Mouse (Mus musculus) kidney, embryonic 15.5 days (tissue): ENCODE data around the gene Gas6. TPM values are rescaled to one million over a fixed set of nuclear protein-coding genes. Genes with fewer than 3 reads are reported as not detected.

Experiments used
- ATAC-seq: fragments of 200-750 bp; cut with Nextera tagmentation; replicated peaks from 2 replicates; pipeline ENCODE4 v1.8.0; 2017; ENCODE audit warnings: moderate TSS enrichment; ENCODE audit not compliant: low FRiP score
- H3K27ac ChIP-seq: fragments of 300-500 bp; sonication (generic); 2 replicates; pipeline ENCODE4 v1.5.1; 2015; ENCODE audit warnings: mild to moderate bottlenecking, inconsistent platforms
- H3K27me3 ChIP-seq: fragments of 300-500 bp; sonication (generic); 2 replicates; pipeline ENCODE4 v1.6.1; 2015; ENCODE audit warnings: inconsistent platforms
- H3K36me3 ChIP-seq: fragments of 300-500 bp; sonication (generic); 2 replicates; pipeline ENCODE4 v1.6.1; 2015; ENCODE audit warnings: inconsistent platforms
- H3K4me1 ChIP-seq: fragments of 300-500 bp; sonication (generic); 2 replicates; pipeline ENCODE4 v1.6.1; 2015; ENCODE audit warnings: inconsistent platforms
- H3K4me2 ChIP-seq: fragments of 300-500 bp; sonication (generic); 2 replicates; pipeline ENCODE4 v1.6.1; 2015; ENCODE audit warnings: moderate library complexity, mild to moderate bottlenecking, inconsistent platforms
- H3K4me3 ChIP-seq: fragments of 300-500 bp; sonication (generic); replicated peaks from 2 replicates; pipeline ENCODE4 v1.5.1; 2015; ENCODE audit warnings: mild to moderate bottlenecking, inconsistent platforms
- H3K9ac ChIP-seq: fragments of 300-500 bp; sonication (generic); 2 replicates; pipeline ENCODE4 v1.6.1; 2015; ENCODE audit warnings: mild to moderate bottlenecking, inconsistent platforms
- H3K9me3 ChIP-seq: fragments of 300-500 bp; sonication (generic); replicated peaks from 2 replicates; pipeline ENCODE4 v1.6.1; 2016; ENCODE audit warnings: inconsistent platforms
- WGBS: fragments of 180-500 bp; shearing (Covaris S2); methylation state at CpG from one replicate; pipeline ENCODE4 v1.1.7; 2015; ENCODE audit warnings: mixed read lengths; 5-methylcytosine and 5-hydroxymethylcytosine counted together
- polyA plus RNA-seq: library from polyadenylated mRNA; unstranded; fragments of >200 nt; fragmentation: Nextera tagmentation; extraction: Ambion mirVana; gene quantifications from 2 replicates; pipeline ENCODE4 v1.2.1, GENCODE M21; 2015

The Gas6 gene
- polyA plus RNA-seq, 1 experiment from 2014 or later: 55.3 TPM

- ATAC-seq: no peak
- Histone ChIP-seq H3K9me3 (no peaks in the 10 kb centered on the region), H3K36me3 (no peaks in the 10 kb centered on the region), H3K4me2 (no peak overlapping the region), H3K4me1 (peaks cover 1% of the 10 kb centered on the region; the same call in 1 of the 2 replicates), H3K9ac (no peak overlapping the region), H3K27me3 (no peaks in the 10 kb centered on the region), H3K27ac (no peak overlapping the region), H3K4me3 (no peak overlapping the region)
- WGBS: 72% methylated on average over 2 of the region's 2 CpGs
These were observed 75.1 kb downstream of the Gas6 start for GRCm38 (mm10) chr8:13419111-13419639.

- no peak overlapping the region for H3K4me2 ChIP-seq
- H3K9me3 ChIP-seq: no peaks in the 10 kb centered on the region
- H3K36me3 ChIP-seq: no peaks in the 10 kb centered on the region
- 78% methylated on average over 10 of the region's 10 CpGs for WGBS
- no peak overlapping the region for H3K27ac ChIP-seq
- no peak overlapping the region for H3K9ac ChIP-seq
- no peak for ATAC-seq
- H3K4me1 ChIP-seq: peaks cover 6% of the 10 kb centered on the region; the same call in 1 of the 2 replicates
- no peaks in the 10 kb centered on the region for H3K27me3 ChIP-seq
- H3K4me3 ChIP-seq: no peak overlapping the region
These were observed 78.4 kb downstream of the Gas6 start for GRCm38 (mm10) chr8:13415879-13416278.

Other genes starting within 250 kb of the Gas6 start
- 0.48 and 1.4 TPM in 2 replicates for gene Adprhl1, start 240.3 kb downstream of the Gas6 start, polyA plus RNA-seq
- 24.6 and 26.0 TPM in 2 replicates for gene Dcun1d2, start 206.4 kb downstream of the Gas6 start, polyA plus RNA-seq
- 41.4 and 45.1 TPM in 2 replicates for gene Tmco3, start 206.3 kb downstream of the Gas6 start, polyA plus RNA-seq
- gene Tfdp1, start 155.7 kb downstream of the Gas6 start, polyA plus RNA-seq: 169 and 183 TPM in 2 replicates
- not detected in 2 replicates for gene Atp4b, start 97.7 kb downstream of the Gas6 start, polyA plus RNA-seq
- gene Grk1, start 89.4 kb downstream of the Gas6 start, polyA plus RNA-seq: not detected in 2 replicates
- gene Tmem255b, start 59.3 kb downstream of the Gas6 start, polyA plus RNA-seq: 0.62 and 1.2 TPM in 2 replicates
- not detected in 2 replicates for gene 1700029H14Rik, start 68.0 kb upstream of the Gas6 start, polyA plus RNA-seq
- 23.2 and 23.5 TPM in 2 replicates for gene Rasa3, start 183.1 kb upstream of the Gas6 start, polyA plus RNA-seq
- gene Cfap97d2, start 211.4 kb upstream of the Gas6 start, polyA plus RNA-seq: 0.05 TPM in 1 of 2 replicates, not detected in the other